Mouse (Mus musculus) right cerebral cortex, adult 2 months (tissue): ENCODE results near the gene Pagr1a.

Experiments used
- DNase-seq, 2 experiments: peaks; one replicate each; pipeline ENCODE4 v3.0.0; 2021 to 2022; ENCODE audit warnings: low spot score in 2 of 2

Gene Pagr1a

DNA sequence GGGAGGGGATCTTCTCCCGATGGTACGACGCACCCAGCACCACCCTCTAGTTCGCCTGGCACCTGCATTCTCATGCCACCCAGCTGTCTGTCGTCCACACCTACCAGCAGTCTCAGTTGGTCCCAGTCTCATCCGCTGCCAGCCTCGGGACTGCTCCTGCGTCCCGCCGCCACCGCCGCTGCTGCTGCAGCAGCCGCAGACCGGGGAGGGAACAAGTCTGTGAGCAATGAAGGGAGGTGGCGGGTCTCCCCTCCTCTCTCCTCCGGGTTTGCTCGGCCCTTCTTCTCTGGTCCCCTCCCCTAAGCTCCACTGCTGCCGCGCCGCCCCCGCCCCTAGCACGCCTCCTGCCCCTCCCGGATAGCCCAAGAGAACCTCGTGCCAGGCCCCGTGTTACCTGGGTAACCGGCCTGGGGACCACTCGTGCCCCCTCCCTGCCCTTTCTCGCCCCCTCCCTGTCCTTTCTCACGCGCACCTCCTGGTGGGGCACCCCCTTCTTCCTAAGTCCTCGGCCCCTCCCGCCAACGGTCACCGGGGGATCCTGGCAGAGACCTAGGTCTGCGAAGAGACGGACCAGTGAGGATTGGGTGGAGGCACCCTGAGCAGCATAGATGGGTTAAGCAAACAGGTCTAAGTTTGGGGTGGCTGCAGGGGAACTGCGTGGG lies 3.9 kb upstream of the Pagr1a start, which contains the start of the genes Gm42742 and Prrt2:
Gene Gm42742 (minus strand): TSS at position 197 of the 662 bp plus-strand sequence.
Gene Prrt2 (minus strand): TSS at position 311 of the 662 bp plus-strand sequence.
- DNase-seq = peak; percentile 64 to 71

DNA sequence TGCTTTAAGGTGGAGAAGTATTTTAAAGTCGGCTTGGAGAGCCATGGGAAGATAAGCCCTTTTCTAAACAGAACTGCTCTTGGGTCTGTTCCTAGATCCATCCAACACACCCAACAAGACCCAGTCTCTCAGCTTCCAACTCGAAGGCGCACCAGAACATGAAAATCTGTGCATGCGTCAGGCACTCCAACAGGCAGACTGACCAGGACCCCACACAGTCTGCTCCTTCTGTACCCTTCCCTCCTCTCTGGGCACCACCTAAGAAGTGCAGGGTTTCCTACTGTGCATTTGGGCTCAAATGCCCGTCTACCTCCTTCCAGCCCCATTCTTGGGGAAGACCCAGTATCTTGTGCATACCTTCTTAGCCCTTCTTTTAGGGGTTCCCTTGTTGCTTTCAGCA lies 3.3 kb upstream of the Pagr1a start:
- peak; percentile 22 to 35 for DNase-seq

DNA sequence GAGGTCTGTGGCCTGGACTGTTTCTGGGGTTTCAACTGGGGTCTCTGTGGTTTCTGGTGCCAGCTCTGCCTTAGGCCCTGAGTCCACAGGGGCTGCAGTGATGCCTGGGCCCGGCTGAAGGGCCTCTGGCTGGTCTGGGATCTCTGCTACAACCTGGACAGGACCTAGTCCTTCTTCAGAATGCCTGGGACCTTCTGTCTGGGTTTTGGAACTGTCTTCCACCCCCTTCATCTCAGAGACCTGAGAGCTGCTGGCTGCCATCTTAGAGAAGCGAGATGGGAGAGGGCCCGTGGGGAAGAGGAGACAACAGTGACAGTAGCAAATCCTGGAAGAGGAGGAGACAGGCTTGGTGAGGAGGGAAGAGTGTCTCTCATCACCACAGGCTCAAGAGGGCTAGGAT lies 2.9 kb upstream of the Pagr1a start:
- DNase-seq = peak in 1 of 2 experiments; percentile 29

DNA sequence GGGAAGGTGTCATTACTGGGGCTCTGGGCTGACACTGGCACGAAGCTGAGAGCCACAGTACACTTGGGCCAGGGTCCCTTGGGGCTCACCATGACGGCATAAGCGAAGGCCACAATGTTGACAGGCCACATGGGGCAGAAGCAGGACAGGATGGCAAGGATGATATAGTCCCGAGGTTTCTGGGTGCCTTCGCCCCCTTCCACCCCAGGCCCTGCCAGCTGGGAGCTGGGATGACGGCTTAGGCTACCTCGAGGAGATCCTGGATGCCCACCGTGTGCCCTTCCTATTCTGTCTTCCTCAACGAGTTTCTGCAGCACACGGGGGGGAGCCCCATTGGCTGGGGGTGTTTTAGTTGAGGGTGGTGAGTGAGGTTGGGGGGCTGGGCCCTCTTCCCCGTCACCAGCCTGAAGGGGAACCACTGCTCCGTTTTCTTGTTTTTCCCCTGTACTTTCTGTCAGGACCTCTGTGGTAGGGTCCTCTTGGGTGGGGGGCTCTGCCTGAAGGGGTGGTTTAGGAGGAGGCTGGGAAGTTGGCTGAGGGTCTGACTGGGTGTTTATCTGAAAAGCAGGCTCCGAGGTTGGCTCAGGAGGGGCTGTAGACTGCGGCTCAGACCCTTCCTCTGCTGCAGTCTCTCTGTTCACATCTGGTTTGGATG lies 2.3 kb upstream of the Pagr1a start:
- no peak for DNase-seq

DNA sequence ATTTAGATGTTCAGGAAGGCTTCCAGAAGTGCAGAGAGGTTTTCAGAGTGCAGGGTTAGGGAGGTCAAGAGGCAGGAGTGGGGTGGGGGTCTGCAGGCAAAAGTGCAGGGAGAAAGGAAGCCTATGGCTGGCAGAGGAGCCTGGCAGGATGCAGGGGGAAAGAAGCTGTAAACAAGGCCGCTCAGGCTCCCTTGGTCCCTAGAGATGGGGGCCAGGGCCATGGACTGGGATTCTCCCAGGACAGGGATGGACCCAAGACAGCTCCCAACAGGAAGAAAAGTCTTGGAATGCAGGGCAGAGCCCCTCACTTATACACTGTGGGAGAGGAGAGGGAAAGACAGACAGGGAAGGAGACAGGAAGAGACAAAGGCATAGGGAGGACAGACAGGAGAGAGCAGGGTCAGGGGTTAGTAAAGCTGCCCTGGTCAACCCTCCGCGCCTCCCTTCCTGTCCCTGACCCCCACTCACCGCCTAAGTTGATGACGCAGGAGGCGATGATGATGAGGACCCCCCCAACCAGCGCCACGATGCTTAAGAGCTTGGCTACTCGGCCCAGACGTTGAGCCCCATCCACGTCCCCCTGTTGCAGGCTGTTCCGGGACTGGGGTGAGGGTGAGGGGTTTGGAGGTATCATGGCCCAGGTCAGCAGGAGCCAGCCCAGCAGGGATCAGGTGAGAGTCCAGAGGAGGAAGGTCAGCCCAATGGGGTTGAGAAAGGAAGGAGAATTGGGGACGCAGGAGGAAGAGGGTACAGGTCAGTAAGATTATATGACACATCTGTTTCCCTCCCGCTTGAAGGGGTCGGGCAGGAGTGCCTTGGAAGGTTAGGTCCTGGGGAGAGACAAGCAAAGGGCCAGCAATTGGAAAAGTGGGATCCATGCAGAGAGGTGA lies 1.5 kb upstream of the Pagr1a start:
- DNase-seq = no peak

DNA sequence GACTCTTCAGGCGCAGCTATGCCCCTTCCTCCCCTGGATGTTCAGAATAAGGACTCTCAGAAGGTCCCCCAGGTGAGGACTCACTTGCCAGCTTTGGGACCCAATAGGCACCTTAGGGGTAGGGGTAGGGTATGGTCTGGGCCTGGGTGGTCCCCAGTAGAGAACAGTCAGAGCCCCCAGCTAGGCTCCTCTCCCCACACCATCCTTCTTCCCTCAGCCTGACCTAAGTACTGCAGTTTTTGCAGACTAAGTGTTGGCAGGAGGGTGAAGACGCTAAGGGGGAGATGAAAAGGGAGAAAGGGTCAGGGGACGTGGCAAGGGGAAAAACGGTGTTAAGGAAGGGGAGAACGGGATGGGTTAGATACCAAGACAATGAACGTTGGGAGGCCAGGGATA lies 796 bp upstream of the Pagr1a start:
- DNase-seq = no peak

DNA sequence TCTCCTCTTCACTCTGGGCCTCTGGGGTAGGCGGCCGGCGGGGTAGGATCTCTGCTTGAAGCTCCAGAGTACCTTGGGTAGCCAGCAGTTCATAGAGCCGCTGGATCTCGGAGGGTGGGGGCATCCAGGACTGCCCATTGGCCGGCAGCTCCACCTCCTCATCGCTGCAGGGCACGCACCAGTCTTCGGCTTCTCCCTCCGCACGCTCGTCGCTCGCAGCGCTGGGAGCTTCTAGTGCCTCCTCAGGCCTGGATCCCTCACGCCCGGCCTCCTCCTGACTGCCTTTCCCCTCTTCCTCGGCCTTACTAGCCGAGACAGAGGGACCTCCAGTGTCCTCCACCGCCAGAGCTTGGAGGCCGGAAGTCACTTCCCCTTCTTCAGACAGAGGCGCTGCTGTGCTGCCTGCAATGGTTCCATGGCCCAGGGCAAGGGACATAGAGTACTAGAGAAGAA lies 640 bp downstream of the Pagr1a start:
- peak; percentile 55 to 69 for DNase-seq

DNA sequence TGATC lies 869 bp downstream of the Pagr1a start, which contains the start of gene Pagr1b:
Gene Pagr1b (minus strand): TSS at position 4 of the 5 bp plus-strand sequence.
- no peak for DNase-seq

DNA sequence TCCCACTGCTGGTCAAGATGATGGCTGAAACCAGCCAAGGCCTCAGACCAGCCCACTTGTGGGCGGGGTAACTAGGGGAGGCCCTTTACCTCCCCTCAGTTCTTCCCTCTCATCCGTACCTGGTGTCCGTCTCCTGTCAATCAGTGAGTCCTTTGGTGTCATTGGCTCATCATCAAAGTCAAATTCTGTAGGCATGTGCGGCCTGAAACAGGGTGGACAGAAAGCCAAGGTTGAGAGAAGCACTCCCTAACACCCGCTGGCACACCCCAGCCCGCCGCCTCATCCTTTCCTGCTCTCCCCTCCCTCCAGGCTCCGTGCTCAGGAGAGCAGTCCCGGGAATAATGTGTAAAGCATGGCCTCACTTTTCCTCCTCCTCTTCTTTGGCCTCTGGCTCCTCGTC lies 1.1 kb downstream of the Pagr1a start:
- no peak for DNase-seq

DNA sequence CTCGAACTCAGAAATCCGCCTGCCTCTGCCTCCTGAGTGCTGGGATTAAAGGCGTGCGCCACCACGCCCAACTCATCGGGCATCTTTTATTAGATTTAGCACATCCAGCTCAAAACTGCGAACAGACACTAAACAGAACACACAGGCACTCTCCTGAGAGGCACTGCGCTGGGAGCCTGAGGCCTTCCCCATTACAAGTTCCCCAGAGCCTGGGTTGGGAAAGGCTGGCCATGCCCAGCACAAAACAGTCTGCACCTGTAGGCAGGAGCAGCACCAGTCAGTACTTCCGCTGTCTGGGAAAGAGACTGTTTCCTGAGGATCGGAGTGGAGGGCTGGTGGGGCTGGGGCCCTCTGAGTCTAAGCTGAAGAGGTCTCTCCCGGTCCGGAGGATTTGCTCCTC lies 2.2 kb downstream of the Pagr1a start:
- no peak for DNase-seq

DNA sequence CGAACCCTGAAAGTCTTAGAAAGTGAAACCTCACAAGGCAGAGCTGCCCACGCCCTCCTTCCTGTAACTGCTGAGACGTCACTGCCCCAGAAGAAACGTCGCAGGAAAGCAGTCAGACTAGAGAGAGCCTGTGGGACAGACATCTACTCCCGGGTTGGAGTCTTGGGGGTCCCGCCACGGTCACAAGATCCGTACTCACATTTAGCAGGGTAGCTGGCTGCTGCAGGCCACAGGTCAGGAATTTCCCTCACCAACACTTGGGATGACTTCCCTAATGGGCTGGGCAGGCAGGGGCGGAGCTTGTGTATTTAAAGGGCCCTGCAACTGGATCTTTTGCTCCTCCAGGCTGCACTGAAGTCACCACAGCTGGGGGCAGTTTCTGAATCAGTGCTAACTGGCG lies 2.8 kb downstream of the Pagr1a start, which contains the start of gene Mvp:
Gene Mvp (minus strand): TSS at position 302 of the 400 bp plus-strand sequence.
- no peak for DNase-seq

DNA sequence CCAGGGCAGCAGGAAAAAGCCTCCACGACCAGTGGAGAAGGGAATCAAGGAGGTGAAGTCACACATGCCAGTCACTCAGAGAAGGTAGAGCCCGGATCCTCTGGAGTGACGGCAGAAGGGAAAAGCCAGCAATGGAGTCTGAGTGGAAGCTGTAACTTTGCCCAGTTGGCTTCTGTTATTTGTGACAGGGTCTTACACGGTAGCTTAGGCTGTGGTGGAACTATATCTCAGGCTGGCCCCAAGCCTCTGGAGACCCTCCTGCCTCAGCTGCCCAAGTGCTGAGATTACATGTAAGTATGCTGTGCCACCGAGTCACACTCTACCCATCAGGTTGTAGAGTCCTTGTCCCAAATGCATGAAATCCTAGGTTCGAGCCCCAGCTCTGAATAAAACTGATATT lies 3.8 kb downstream of the Pagr1a start:
- DNase-seq = no peak

DNA sequence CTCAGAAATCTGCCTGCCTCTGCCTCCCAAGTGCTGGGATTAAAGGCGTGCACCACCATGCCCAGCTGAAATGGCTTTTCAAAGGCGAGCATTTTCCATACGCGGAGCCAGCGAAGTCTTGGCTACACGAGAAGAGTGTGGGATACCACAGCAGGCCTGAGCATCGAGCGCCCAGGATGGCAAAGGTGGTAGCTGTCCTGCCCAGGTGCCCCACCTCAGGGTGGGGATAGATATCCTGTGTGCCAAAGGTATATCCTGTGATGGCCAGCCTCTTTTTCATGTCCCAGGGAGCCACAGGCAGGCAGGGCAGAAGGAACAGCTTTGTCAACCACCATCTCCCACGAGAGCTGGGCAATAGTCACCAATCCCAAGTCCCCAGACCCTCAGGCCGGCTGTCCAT lies 4.3 kb downstream of the Pagr1a start:
- no peak for DNase-seq

DNA sequence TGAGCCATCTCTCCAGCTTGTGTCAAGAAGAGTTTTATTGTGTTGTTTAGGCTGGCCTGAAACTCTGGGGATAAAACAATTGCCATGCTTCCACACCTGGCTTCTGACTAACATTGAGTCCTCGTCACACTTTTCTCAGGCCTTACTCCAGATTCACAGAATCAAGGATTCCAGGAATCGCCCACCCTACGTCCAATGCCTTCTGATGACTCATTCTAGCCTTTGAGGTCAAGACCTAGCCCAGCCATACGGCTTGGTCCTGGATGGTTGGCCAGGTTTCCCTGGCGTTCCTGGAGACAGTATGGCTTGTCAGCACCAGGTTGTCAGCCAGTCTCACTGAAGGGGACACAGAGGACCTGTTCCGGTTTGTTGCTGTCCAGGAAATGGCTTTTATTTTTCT lies 4.8 kb downstream of the Pagr1a start:
- DNase-seq = no peak

DNA sequence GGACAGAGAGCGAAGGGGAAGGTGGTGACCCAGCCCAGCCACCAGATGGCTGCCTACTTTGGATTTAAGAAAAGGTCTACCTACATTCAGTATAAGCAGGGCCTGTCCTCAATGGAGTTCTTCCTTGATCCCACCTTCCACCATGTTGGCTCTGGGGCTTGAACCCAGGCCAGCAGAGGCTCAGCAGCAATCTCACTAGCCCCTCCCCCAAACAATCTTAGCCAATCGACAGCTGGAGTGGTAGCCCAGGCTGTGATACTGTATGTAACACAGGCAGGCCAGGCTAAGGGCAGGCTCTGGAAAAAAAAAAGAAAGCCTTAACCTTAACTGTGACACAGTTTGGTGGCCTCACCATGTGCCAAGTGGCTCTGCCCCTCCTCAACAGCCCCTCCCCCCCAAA lies 5.4 kb downstream of the Pagr1a start:
- DNase-seq = no peak

DNA sequence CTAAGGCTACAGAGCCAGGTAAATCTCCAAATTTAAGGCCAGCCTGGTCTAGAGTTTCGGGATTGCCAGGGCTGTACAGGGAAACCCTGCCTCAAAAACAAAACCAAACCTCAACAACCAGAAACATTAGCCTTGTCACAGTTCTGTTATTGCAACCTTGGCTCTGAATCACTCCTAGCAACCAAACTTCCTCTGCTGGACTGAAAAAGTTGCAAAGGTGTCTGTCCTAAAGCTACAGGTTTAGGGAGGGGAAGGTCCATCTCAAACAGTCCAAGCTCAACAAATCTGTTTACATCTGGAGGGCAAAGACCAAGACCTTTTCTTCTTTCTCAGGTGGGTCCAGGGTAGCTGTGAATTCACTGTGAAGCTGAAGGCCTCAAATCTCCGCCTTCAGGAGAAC lies 6.1 kb downstream of the Pagr1a start:
- DNase-seq = no peak

DNA sequence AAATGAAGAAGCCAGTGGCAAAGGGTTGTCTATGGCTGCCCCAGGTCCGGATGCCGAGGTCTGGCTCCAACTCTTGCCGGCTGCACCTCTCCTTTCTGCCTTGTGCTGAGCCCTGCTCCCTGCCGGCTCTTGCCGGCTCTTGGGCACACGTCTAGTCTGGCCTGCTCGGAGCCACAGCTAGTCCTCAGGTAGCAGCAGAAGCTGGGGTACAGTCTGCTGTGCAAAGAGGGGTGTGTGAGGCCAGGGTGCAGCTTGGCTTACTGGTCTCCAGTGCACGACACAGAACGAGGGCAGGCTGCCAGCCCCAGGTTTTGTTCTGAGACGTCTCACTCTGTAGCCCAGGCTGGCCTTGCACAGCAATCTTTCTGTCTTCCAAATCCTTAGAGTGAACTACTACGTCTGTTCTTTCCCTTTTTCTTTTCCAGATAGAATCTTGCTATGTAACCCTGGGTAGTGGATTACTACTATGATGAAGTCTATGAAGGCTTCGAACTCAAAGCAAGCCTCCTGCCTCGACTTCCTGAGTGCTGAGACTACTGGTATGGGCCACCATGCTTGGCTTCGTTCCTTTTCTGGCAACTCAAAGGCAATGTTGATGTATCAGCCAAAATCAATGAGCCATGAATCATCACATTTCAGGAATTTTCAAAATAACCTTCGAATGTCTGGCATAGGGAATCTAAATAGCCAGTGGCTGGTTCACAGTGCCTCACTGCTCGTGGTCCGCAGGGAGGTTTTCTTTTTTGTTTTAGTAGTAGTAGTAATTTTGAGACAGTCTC lies 7.7 kb downstream of the Pagr1a start:
- DNase-seq = no peak

DNA sequence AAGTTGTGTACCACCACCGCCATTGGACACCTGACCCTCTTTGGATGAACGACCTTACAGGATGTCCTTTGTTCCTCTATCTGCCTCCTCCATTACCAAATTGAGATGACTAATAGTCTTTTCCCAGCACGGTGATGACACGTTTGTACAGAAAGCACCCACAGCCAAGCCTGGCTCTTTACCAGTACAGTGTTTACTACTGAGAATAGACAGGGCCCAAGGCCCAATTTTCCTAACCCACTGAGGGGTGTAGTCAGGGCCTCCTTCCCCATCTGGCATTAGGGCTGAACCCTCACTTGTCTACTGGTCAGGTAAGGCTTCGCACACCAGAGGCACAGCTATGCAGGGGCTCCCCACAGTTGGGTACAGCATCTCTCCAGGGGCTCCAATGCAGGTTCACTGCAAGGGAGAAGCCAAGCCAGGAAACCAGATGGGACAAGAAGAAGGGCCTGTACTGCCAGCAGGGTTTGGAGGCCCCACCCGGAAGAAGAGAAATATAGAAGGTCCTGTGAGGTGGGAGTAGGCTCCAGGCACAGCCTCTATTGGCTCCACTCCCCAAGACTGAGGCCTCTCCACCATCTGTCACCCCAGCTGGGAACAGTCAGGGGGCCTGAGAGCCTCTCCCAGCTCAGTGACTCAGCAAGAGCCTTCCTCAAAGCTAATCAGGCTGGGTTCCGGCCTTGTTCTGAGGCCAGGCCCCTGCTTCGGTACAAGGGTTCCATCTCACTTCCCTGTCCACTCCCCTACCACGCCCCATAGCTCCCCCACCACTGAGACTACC lies 8.7 kb downstream of the Pagr1a start:
- peak; percentile 74 to 79 for DNase-seq

DNA sequence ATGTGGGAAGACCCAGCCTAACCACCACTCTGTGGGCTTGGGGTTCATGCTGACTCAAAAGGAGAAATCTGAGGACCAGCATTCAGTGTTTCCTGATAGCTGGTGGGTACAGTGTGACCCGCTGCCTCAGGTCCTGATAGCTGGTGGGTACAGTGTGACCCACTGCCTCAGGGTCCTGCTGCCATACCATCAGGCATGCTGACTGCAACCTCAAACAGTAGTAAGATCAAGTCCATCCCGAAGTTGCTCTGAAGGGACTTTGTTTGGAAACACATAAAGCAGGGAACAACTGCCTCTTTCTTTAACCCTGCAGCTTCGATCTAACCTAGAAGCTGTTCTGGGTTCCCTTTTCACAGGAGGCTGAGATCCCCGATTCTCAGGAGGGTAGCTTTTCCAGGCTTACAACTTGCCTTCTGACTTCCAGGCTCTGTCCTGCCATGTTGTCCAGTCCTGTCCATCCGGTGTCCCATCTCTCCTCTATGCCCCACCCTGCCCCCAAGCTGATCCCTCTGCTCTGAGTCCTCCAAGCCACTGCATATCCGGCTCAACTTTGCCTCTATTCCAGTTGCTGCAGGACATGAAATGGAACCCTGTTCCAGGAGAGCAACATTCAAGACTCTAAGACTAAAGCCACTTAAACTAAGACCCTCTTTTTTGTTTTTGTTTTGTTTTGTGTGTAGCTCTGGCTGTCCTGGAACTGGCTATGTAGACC lies 9.7 kb downstream of the Pagr1a start:
- DNase-seq = no peak

DNA sequence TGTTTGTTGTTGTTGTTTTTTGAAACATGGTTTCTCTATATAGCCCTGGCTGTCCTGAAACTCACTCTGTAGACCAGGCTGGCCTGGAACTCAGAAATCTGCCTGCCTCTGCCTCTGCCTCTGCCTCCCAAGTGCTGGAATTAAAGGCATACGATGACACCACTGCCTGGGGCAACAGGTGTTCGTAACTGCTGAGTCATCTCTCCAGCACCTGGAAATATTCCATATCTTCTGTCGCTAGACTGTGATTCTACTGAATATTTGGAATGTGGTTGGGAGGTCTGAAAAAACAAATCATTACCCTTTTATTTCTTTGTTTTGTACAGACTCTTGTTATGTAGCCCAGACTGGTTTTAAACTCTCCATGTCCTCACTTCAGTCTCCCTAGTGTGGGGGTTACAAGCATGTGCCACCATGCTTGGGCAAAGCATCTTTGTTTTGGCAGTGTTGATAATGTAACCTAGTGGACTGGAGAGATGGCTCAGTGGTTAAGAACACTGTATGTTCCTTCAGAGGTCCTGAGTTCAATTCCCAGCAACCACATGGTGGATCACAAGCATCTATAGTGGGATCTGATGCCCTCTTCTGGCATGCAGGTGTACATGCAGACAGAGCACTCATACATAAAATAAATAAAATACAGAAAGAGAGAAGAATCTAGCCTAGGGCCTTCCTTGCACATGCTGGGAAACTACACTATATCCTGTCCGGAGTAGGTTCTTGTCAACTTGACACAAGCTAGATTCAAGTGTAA lies 12.9 kb downstream of the Pagr1a start:
- DNase-seq = no peak
